Mouse (Mus musculus) erythroblast, embryonic 14.5 days (primary cell): Measurements from ENCODE around the gene Slc35a3. TPM values are rescaled to one million over a fixed set of nuclear protein-coding genes. Genes with fewer than 3 reads are reported as not detected.
"Not testable (repeated sequence)": the region's sequence is repeated elsewhere in the genome, so short reads cannot be mapped to it uniquely, and the experiment has no call there.

Experiments
- H3K27me3 ChIP-seq: 2 replicates; pipeline ENCODE4 v1.6.1; 2012; ENCODE audit warnings: inconsistent platforms; ENCODE audit not compliant: control insufficient read depth
- H3K36me3 ChIP-seq: 2 replicates; pipeline ENCODE4 v1.6.1; 2012; ENCODE audit warnings: mild to moderate bottlenecking, inconsistent platforms; ENCODE audit not compliant: control insufficient read depth
- H3K4me1 ChIP-seq: 2 replicates; pipeline ENCODE4 v1.6.1; 2012; ENCODE audit warnings: inconsistent platforms; ENCODE audit not compliant: control insufficient read depth
- H3K4me3 ChIP-seq: replicated peaks from 2 replicates; pipeline ENCODE3; 2012; ENCODE audit warnings: moderate library complexity, mild to moderate bottlenecking, inconsistent platforms
- H3K9me3 ChIP-seq: 2 replicates; pipeline ENCODE4 v1.6.1; 2012; ENCODE audit warnings: low read length, inconsistent platforms, mixed read lengths; ENCODE audit not compliant: control insufficient read depth
- GATA1 ChIP-seq: IDR thresholded peaks from 2 replicates; pipeline ENCODE4 v1.6.1; 2012; ENCODE audit warnings: low read length, inconsistent platforms, mixed read lengths
- TAL1 ChIP-seq: IDR thresholded peaks from 3 replicates; pipeline ENCODE4 v1.6.1; 2012; ENCODE audit warnings: low read length, inconsistent platforms, mixed read lengths
- polyA plus RNA-seq: library from polyadenylated mRNA; stranded (reverse); fragments of >175 nt; gene quantifications from 2 replicates; pipeline ENCODE4 v1.2.3, GENCODE M21; 2012

The Slc35a3 gene
- polyA plus RNA-seq, 1 experiment = 0.71 TPM

DNA sequence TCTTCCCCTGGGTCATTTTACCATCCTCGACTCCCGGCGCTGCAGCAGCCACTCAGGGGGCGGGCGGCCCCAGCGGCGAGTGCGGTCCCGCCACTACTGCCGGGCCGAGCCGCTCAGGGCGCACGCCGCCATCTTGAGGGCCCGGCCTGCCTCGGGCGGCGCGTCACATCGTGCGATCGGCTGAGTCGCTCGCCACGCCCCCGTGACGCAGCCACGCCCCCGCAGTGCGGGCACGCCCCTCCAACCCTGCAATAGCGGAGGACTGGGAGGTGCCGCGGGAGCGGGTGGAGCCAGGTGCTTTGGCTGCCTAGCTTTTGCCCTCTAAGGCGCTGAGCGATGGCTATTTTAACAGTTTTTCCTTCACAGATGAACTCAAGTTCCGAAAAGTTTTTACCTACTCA is 50.2 kb downstream of the Slc35a3 start, which contains the start of gene Mfsd14a:
TSS of gene Mfsd14a (minus strand) at position 215 of the 401 bp plus-strand sequence.
- no peak for TF ChIP-seq TAL1
- no peak for TF ChIP-seq GATA1

GRCm38 (mm10) chr3:116661870-116662414 is 50.7 kb downstream of the Slc35a3 start:
- H3K4me1 ChIP-seq = peaks cover 57% of the 10 kb centered on the region
- TF ChIP-seq TAL1 (no peak), GATA1 (no peak)
- H3K36me3 ChIP-seq = peaks cover 19% of the 10 kb centered on the region

More for the DNA sequence above, 50.2 kb downstream of the Slc35a3 start, which contains the start of gene Mfsd14a:
- H3K4me3 ChIP-seq = peak within 1 kb of the TSS; percentile 100
- no peaks in the 10 kb centered on the region for H3K9me3 ChIP-seq
- no peaks in the 10 kb centered on the region for H3K27me3 ChIP-seq
- peaks cover 54% of the 10 kb centered on the region for H3K4me1 ChIP-seq
- H3K36me3 ChIP-seq = peaks cover 24% of the 10 kb centered on the region

GRCm38 (mm10) chr3:116661288-116661869 is 51.3 kb downstream of the Slc35a3 start:
- Histone ChIP-seq H3K27me3 (no peaks in the 10 kb centered on the region), H3K4me3 (peak overlapping the region; percentile 100), H3K36me3 (peaks cover 17% of the 10 kb centered on the region), H3K4me1 (peaks cover 57% of the 10 kb centered on the region), H3K9me3 (no peaks in the 10 kb centered on the region)
- TF ChIP-seq TAL1 = no peak
- TF ChIP-seq GATA1 = no peak

More at GRCm38 (mm10) chr3:116661870-116662414, 50.7 kb downstream of the Slc35a3 start:
- no peaks in the 10 kb centered on the region for H3K9me3 ChIP-seq
- H3K27me3 ChIP-seq = no peaks in the 10 kb centered on the region
- peak overlapping the region; percentile 100 for H3K4me3 ChIP-seq

- TF ChIP-seq GATA1 = no peak
- TF ChIP-seq TAL1 = no peak
- peaks cover 63% of the 10 kb centered on the region for H3K4me1 ChIP-seq
- H3K4me3 ChIP-seq = peak overlapping the region; percentile 100
- H3K9me3 ChIP-seq = no peaks in the 10 kb centered on the region
- H3K27me3 ChIP-seq = no peaks in the 10 kb centered on the region
- peaks cover 13% of the 10 kb centered on the region for H3K36me3 ChIP-seq
Observed at GRCm38 (mm10) chr3:116659856-116660430, 52.7 kb downstream of the Slc35a3 start.

DNA sequence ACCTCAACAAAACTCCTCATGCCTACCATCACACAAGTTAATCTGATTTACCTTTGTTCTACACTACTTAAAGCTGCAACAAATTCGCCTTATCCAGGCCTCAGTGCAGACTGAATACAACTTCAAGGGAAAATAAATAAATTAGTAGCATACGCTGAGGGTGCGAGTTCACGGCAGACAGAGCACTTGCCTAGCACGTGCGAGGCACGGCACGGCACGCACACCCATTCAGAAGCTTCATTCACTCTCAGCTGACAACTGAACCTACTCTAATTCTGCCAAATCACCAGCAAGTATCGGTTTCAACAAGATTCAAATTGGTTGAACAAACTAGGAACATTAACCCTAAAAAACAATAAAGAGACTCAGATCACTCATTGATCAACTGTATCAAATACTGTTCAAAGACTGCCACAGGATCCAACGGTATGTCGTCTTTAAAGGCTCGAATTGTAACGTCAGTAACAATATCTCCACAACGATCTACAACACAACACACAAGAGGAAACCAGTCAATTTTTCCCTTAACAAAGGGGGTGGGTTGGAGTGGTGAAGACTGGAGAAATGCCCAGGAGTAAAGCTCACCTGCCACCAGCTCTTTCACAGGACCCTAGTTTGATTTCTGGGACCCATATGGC is 53.6 kb downstream of the Slc35a3 start:
- Histone ChIP-seq H3K9me3 (no peaks in the 10 kb centered on the region), H3K36me3 (peaks cover 9% of the 10 kb centered on the region), H3K4me3 (no peak overlapping the region), H3K4me1 (peaks cover 65% of the 10 kb centered on the region), H3K27me3 (no peaks in the 10 kb centered on the region)
- TF ChIP-seq GATA1 = no peak
- TF ChIP-seq TAL1 = no peak

DNA sequence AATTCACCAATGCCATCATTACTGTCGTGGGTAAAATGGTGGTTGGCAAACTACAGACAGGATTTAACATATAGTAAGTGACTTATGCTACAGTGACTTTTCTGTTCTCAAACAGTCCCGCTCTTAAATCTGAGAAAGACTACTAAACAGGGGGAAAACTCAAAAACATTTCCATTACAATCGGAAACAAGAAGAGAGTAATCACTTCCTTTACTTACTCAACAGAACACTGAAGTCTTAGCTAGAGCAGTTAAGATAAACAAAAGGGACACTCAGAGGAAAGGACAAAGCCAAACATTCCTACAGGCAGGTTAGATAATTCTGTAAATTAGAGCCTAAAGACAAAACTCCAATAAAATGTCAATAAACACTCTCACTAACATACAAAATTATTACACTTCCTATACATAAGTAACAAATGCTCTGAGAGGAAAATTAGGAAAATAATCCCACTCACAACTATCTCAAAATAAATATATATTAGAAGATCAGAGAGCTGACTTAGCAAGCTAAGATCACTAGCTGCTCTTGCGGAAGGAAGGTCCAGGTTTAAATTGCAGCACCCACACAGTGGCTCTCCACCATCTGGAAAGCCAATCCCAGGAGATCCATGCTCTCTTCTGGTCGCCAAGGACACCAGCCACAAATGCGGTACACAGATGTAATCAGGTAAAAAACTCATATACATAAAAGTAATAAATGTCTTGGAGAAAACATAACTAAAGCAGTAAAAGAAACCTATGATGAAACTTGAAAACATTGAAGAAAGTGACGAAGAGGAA is 56.3 kb downstream of the Slc35a3 start:
- Histone ChIP-seq H3K36me3 (peaks cover 15% of the 10 kb centered on the region), H3K27me3 (no peaks in the 10 kb centered on the region), H3K4me1 (peaks cover 64% of the 10 kb centered on the region), H3K9me3 (no peaks in the 10 kb centered on the region), H3K4me3 (no peak overlapping the region)
- no peak for TF ChIP-seq GATA1
- TF ChIP-seq TAL1 = no peak

DNA sequence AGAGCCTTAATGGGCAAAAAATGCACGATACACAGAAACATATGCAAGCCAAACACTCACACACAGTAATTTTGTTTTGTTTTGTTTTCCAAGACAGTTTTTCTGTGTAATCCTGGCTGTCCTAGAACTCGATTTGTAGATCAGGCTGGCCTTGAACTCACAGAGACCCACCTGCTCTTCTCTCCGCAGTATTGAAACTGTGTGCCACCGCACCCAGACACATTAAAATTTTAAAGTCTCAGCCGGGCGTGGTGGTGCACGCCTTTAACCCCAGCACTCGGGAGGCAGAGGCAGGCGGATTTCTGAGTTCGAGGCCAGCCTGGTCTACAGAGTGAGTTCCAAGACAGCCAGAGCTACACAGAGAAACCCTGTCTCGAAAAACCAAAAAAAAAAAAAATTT is 58.6 kb downstream of the Slc35a3 start:
- H3K4me1 ChIP-seq = peaks cover 50% of the 10 kb centered on the region
- not testable (repeated sequence) for H3K27me3 ChIP-seq, H3K9me3 ChIP-seq, H3K4me3 ChIP-seq
- H3K36me3 ChIP-seq = peaks cover 37% of the 10 kb centered on the region

DNA sequence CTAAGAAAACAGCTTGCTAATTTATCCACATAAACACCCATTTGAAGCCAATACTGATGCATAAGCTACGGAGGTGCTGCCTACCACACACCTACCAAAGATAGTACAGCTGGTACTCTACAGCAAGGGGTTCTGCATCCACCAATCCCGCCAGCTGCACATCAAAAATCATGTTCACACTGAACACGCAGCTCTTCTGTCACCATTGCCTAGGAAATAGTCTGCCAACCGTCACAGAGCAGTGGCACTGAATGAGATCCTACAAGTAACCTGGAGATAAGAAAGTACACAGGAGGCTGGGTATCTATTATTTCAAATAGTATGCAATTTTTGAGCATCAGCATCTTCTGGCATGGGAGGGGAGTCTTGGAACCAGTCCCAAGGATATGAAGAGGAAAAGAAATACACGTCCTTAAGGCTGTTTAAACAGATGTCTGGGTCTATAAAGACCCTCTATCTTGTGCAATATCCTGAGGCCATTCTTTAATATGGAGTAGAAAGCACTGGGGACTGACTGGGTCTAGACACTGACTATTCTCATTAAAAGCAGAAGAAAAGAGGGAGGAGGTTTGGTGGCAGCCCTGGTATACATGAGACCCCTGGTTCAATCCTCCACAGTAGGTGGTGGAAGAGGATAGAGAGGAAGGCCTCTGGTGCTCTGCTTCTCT is 59.2 kb downstream of the Slc35a3 start:
- TF ChIP-seq GATA1 = no peak
- no peak for TF ChIP-seq TAL1
- Histone ChIP-seq H3K36me3 (peaks cover 39% of the 10 kb centered on the region), H3K27me3 (no peaks in the 10 kb centered on the region), H3K9me3 (no peaks in the 10 kb centered on the region), H3K4me1 (peaks cover 46% of the 10 kb centered on the region), H3K4me3 (no peak overlapping the region)
